18 mouse cellular contexts compared by ENCODE assay signal in the genomic region with DNA sequence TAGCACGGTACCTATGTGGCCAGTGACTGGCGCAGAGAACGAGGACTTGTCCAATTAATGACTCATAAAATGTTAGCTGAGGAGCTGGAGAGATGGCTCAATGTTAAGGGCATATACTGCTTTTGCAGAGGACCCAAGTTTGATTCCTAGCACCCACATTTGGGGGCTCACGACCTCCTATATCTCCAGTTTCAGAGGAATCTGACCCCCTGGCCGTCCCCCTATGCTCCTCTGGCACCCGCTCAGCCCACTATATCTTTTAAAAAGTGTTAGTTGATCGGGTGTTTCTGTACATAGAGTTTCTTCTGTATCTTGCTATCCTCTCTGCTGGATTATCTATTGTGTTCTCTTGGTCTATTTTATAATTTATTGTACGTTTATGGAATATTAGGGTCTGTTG. TPM values are rescaled to one million over a fixed set of nuclear protein-coding genes. Genes with fewer than 3 reads are reported as not detected.
DNase-seq lines count a peak whose midpoint lies in the region; ATAC-seq and TF ChIP-seq lines count a peak whose summit lies in the region.
"Had no signal": no experiment of that assay in that cellular context is flagged by ENCODE, and none has a peak within 500 bp of the region (broad histone marks: within the 10 kb centered on the region; RNA-seq: fewer than 3 reads in every experiment).

No protein-coding gene starts in this region.

- 87% methylated on average over 8 of the region's 8 CpGs for WGBS in heart, adult 2 months
- 80% methylated on average over 8 of the region's 8 CpGs for WGBS in liver, embryonic 12.5 days (ENCODE audit: insufficient replicate concordance)
- 86% methylated on average over 8 of the region's 8 CpGs for WGBS in liver, postnatal 0 days (ENCODE audit: insufficient replicate concordance)

- no peak for ATAC-seq in liver, embryonic 12.5 days
- ATAC-seq in liver, postnatal 0 days: no peak
- ATAC-seq: activated CD4-positive, CD25-positive, alpha-beta regulatory T cell, adult 4 months; forebrain, embryonic 16.5 days; hindbrain, embryonic 16.5 days; inflammation-experienced regulatory T-cells, adult 6 months; intestine, postnatal 0 days; Patski had no signal

- no peak overlapping the region for H3K9ac ChIP-seq in heart, adult 2 months (ENCODE audit: low read depth, low read length)
- no peak overlapping the region for H3K9ac ChIP-seq in liver, embryonic 12.5 days
- H3K9ac ChIP-seq in liver, postnatal 0 days (replicated peaks): no peak overlapping the region

- H3K9me3 ChIP-seq in liver, embryonic 12.5 days (replicated peaks): no peaks in the 10 kb centered on the region
- no peaks in the 10 kb centered on the region for H3K9me3 ChIP-seq in liver, postnatal 0 days (ENCODE audit: low read length)
- H3K9me3 ChIP-seq: embryonic facial prominence, embryonic 12.5 days; forebrain, embryonic 12.5 days; hindbrain, embryonic 10.5 days had no signal

- no peak overlapping the region for H3ac ChIP-seq in myocyte (ENCODE audit: control insufficient read depth, insufficient read length)

- H3K36me3 ChIP-seq in heart, adult 2 months (ENCODE audit: control insufficient read depth, insufficient read depth, low read length): no peaks in the 10 kb centered on the region
- no peaks in the 10 kb centered on the region; the same call in 1 of the 2 replicates for H3K36me3 ChIP-seq in liver, embryonic 12.5 days
- H3K36me3 ChIP-seq in liver, postnatal 0 days (replicated peaks; ENCODE audit: insufficient read depth, low read length): no peaks in the 10 kb centered on the region
- H3K36me3 ChIP-seq in myocyte (ENCODE audit: control insufficient read depth, insufficient read depth): no peaks in the 10 kb centered on the region
- H3K36me3 ChIP-seq: embryonic facial prominence, embryonic 12.5 days; forebrain, embryonic 12.5 days; hindbrain, embryonic 10.5 days had no signal

- 0 out of 2 replicates have a peak, but pooled peaks cover 1% of the 10 kb centered on the region for H3K79me2 ChIP-seq in heart, adult 2 months (replicated peaks; ENCODE audit: control insufficient read depth, insufficient read depth, low read length)
- peaks cover 29% of the 10 kb centered on the region for H3K79me2 ChIP-seq in myocyte (ENCODE audit: control insufficient read depth, insufficient read depth)

- TF ChIP-seq CTCF in heart, adult 2 months (IDR thresholded peaks at IDR 0.05): no peak
- no peak for TF ChIP-seq CTCF in liver, postnatal 0 days (IDR thresholded peaks at IDR 0.05; ENCODE audit: low read depth)

- H3K4me1 ChIP-seq in heart, adult 2 months (ENCODE audit: control insufficient read depth, insufficient read depth, low read length): no peaks in the 10 kb centered on the region
- H3K4me1 ChIP-seq in liver, embryonic 12.5 days: peaks cover 32% of the 10 kb centered on the region
- peaks cover 14% of the 10 kb centered on the region for H3K4me1 ChIP-seq in liver, postnatal 0 days (ENCODE audit: insufficient read depth)

- TF ChIP-seq POLR2A in heart, adult 2 months (IDR thresholded peaks at IDR 0.05; ENCODE audit: insufficient read depth, low read depth, low read length): no peak
- no peak for TF ChIP-seq POLR2A in myocyte (IDR thresholded peaks at IDR 0.05; ENCODE audit: insufficient read length, low read depth)

- peak; percentile 10 to 13 for DNase-seq in cerebellum, adult 18-20 months
- DNase-seq in cerebellum, adult 8-10 months: no peak
- DNase-seq in heart, adult 11 months: peak; percentile 90
- DNase-seq in heart, adult 2 months: no peak
- no peak for DNase-seq in liver, postnatal 0 days
- no peak for DNase-seq in right cerebral cortex, postnatal 36 days (ENCODE audit: low spot score in 2 of 2)
- DNase-seq: gastrocnemius, postnatal 25 days had no signal

- no peak for TF ChIP-seq EP300 in heart, adult 2 months (IDR thresholded peaks at IDR 0.05; ENCODE audit: insufficient read depth, low read depth, low read length)
- TF ChIP-seq EP300 in liver, postnatal 0 days (IDR thresholded peaks at IDR 0.05; ENCODE audit: low read depth): no peak

- no peak overlapping the region for H3K4me3 ChIP-seq in heart, adult 2 months
- no peak overlapping the region for H3K4me3 ChIP-seq in liver, embryonic 12.5 days
- H3K4me3 ChIP-seq in liver, postnatal 0 days (ENCODE audit: low read depth, low read length): no peak overlapping the region
- H3K4me3 ChIP-seq in myocyte: peak overlapping the region; percentile 36

- no peak overlapping the region for H3K27ac ChIP-seq in heart, adult 2 months
- H3K27ac ChIP-seq in liver, embryonic 12.5 days: no peak overlapping the region
- no peak overlapping the region for H3K27ac ChIP-seq in liver, postnatal 0 days (ENCODE audit: low read depth)
- H3K27ac ChIP-seq: embryonic facial prominence, embryonic 12.5 days; forebrain, embryonic 12.5 days had no signal

- H3K27me3 ChIP-seq in heart, adult 2 months (ENCODE audit: control insufficient read depth, insufficient read depth, low read length): no peaks in the 10 kb centered on the region
- H3K27me3 ChIP-seq in liver, embryonic 12.5 days (replicated peaks): no peaks in the 10 kb centered on the region
- H3K27me3 ChIP-seq in liver, postnatal 0 days (ENCODE audit: insufficient read depth, low read length): no peaks in the 10 kb centered on the region
- no peaks in the 10 kb centered on the region for H3K27me3 ChIP-seq in myocyte (ENCODE audit: control insufficient read depth, insufficient read depth, insufficient read length)
- H3K27me3 ChIP-seq: embryonic facial prominence, embryonic 12.5 days; forebrain, embryonic 12.5 days; Patski had no signal

- peak overlapping the region; percentile 91; the same call in 1 of the 2 replicates for H3K4me2 ChIP-seq in liver, embryonic 12.5 days
- H3K4me2 ChIP-seq in liver, postnatal 0 days (ENCODE audit: low read depth, low read length): no peak overlapping the region
- no peak overlapping the region for H3K4me2 ChIP-seq in myocyte (ENCODE audit: low read depth)

- intact Hi-C loops in heart, adult 2 months (cut with DNase I): loop anchor here (10.0 kb wide), 1 partner anchor 450 kb away; the partner anchor contains the start of gene Fzd5

TF ChIP-seq in myocyte, 11 proteins besides CTCF, POLR2A, EP300 and RAD21:
- TF ChIP-seq CEBPB (IDR thresholded peaks at IDR 0.05; ENCODE audit: insufficient read depth, poor library complexity, severe bottlenecking) (no peak), MYOD1 (IDR thresholded peaks at IDR 0.05; ENCODE audit: control insufficient read depth in 1 of 3, insufficient read length in 2 of 3, low read depth in 2 of 3) (no peak), E2F4 (IDR thresholded peaks at IDR 0.05; ENCODE audit: insufficient read depth) (no peak), TCF3 (IDR thresholded peaks at IDR 0.05; ENCODE audit: insufficient read length, low read depth) (no peak), MAX (IDR thresholded peaks at IDR 0.05; ENCODE audit: low read depth) (no peak), SRF (IDR thresholded peaks at IDR 0.05; ENCODE audit: control insufficient read depth, insufficient read length, low read depth) (no peak), MYOG (IDR thresholded peaks at IDR 0.05; ENCODE audit: control insufficient read depth in 1 of 3, insufficient read depth in 1 of 3, insufficient read length in 2 of 3, low read depth in 2 of 3) (no peak), TCF12 (IDR thresholded peaks at IDR 0.05; ENCODE audit: insufficient read depth, poor library complexity, severe bottlenecking) (no peak), POLR2AphosphoS2 (IDR thresholded peaks at IDR 0.05; ENCODE audit: insufficient read length, low read depth) (no peak), USF1 (IDR thresholded peaks at IDR 0.05; ENCODE audit: low read depth) (no peak), REST (IDR thresholded peaks at IDR 0.05; ENCODE audit: insufficient read depth, insufficient read length) (no peak)

RNA-seq across cellular contexts. Expression of gene Idh1, which starts 1.3 kb away (rescaled TPM):
- 10 to 100 TPM; 57.8 to 88.9 TPM for total RNA-seq in heart, adult 2 months (2021)
- polyA plus RNA-seq in heart, adult 2 months (2012; rRNA removed): 22.1 and 39.9 TPM in 2 replicates
- polyA plus RNA-seq in liver, embryonic 12.5 days (2016; fragmentation: Nextera tagmentation; extraction: Ambion mirVana): 77.0 and 77.2 TPM in 2 replicates
- 120 and 121 TPM in 2 replicates for polyA plus RNA-seq in liver, postnatal 0 days (2015; fragmentation: Nextera tagmentation; extraction: Ambion mirVana)
- polyA plus RNA-seq in myocyte (2012; fragmentation: generic; extraction: Trizol): 44.7 TPM

RNA-seq across cellular contexts. Expression of gene Pikfyve, which starts 1.5 kb away (rescaled TPM):
- 10 to 100 TPM in 1 of 2 experiments, 1 to 10 TPM in 1; 9.6 to 10.3 TPM for total RNA-seq in heart, adult 2 months (2021)
- polyA plus RNA-seq in heart, adult 2 months (2012; rRNA removed): 2.5 and 4.2 TPM in 2 replicates
- polyA plus RNA-seq in liver, embryonic 12.5 days (2016; fragmentation: Nextera tagmentation; extraction: Ambion mirVana): 7.6 TPM in 2 replicates
- polyA plus RNA-seq in liver, postnatal 0 days (2015; fragmentation: Nextera tagmentation; extraction: Ambion mirVana): 3.4 and 3.6 TPM in 2 replicates
- 4.2 TPM for polyA plus RNA-seq in myocyte (2012; fragmentation: generic; extraction: Trizol)

Comparison
In these comparisons a context has a peak if more than half of its experiments do, and no peak if none do; other contexts are left out.
1. DNase-seq: peak in cerebellum, adult 18-20 months (2 of 2) and heart, adult 11 months (single experiment); none in cerebellum, adult 8-10 months (single experiment), heart, adult 2 months (0 of 2), liver, postnatal 0 days (single experiment) and right cerebral cortex, postnatal 36 days (0 of 2).